Mouse (Mus musculus): Measurements from ENCODE around the gene Cyp2c65. TPM values are rescaled to one million over a fixed set of nuclear protein-coding genes. Genes with fewer than 3 reads are reported as not detected.
"Not testable (repeated sequence)": the region's sequence is repeated elsewhere in the genome, so short reads cannot be mapped to it uniquely, and the experiment has no call there.

Cyp2c65 gene
- polyA plus RNA-seq (2015; fragmentation: Nextera tagmentation; extraction: Ambion mirVana): not detected in 2 replicates

DNA sequence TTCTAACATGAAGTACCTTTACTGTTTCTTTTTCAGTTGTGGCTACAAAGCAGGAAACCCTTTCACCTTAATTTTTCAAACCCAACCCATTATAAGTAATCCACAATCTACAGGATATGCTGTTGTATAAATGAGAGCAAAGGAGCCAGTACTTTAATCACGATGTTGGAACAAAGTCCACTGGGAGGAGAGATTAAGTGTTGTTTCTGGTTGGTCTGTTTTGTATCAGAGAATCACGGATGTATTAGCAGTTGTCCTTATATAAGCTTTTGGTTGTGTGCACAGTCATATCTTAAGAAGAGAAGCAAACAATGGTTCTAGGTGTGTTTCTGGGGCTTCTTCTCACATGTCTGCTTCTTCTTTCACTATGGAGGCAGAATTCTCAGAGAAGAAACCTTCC is at the start of gene Cyp2c65:
Gene Cyp2c65 (plus strand): TSS at position 297 of the 400 bp plus-strand sequence.
- Histone ChIP-seq H3K4me2 (replicated peaks) (no peak within 1 kb of the TSS), H3K36me3 (no peaks in the 10 kb centered on the region)

GRCm38 (mm10) chr19:39057928-39058327 is 2.9 kb upstream of the Cyp2c65 start:
- H3K27ac ChIP-seq: no peak overlapping the region
- H3K36me3 ChIP-seq: no peaks in the 10 kb centered on the region
- H3K4me1 ChIP-seq: no peaks in the 10 kb centered on the region
- no peaks in the 10 kb centered on the region; the same call in 1 of the 2 replicates for H3K9me3 ChIP-seq
- WGBS: 93% methylated on average over 1 of the region's 1 CpGs
- H3K9ac ChIP-seq: no peak overlapping the region
- no peak overlapping the region for H3K4me3 ChIP-seq
- no peak overlapping the region for H3K4me2 ChIP-seq (replicated peaks)
- H3K27me3 ChIP-seq: no peaks in the 10 kb centered on the region
- ATAC-seq (ENCODE audit: low FRiP score, low read depth): no peak

More for the DNA sequence above, at the start of gene Cyp2c65:
- Histone ChIP-seq H3K9ac (no peak within 1 kb of the TSS), H3K4me3 (no peak within 1 kb of the TSS), H3K4me1 (no peaks in the 10 kb centered on the region), H3K27me3 (no peaks in the 10 kb centered on the region), H3K9me3 (no peaks in the 10 kb centered on the region), H3K27ac (no peak within 1 kb of the TSS)
- ATAC-seq (ENCODE audit: low FRiP score, low read depth): no peak
- WGBS: 64% methylated on average over 2 of the region's 2 CpGs

GRCm38 (mm10) chr19:39098779-39099178 is 38.0 kb downstream of the Cyp2c65 start:
- not testable (repeated sequence) for H3K27ac ChIP-seq; ATAC-seq (ENCODE audit: low FRiP score, low read depth); H3K9ac ChIP-seq; H3K4me2 ChIP-seq (replicated peaks); H3K4me3 ChIP-seq; H3K36me3 ChIP-seq; H3K4me1 ChIP-seq; H3K27me3 ChIP-seq
- WGBS: 68% methylated on average over 2 of the region's 2 CpGs
- H3K9me3 ChIP-seq: peaks cover 18% of the 10 kb centered on the region

DNA sequence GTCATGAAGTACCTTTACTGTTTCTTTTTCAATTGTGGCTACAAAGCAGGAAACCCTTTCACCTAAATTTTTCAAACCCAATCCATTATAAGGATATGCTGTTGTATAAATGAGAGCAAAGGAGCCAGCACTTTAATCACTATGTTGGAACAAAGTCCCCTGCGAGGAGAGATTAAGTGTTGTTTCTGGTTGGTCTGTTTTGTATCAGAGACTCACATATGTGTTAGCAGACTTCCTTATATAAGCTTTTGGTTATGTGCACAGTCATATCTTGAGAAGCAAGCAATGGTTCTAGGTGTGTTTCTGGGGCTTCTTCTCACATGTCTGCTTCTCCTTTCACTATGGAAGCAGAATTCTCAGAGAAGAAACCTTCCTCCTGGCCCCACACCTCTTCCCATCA is 52.8 kb downstream of the Cyp2c65 start, which contains the start of gene Cyp2c66:
Gene Cyp2c66 (plus strand): TSS at position 255 of the 400 bp plus-strand sequence.
- Histone ChIP-seq H3K27ac (no peak within 1 kb of the TSS), H3K4me3 (no peak within 1 kb of the TSS), H3K4me2 (replicated peaks) (no peak within 1 kb of the TSS), H3K27me3 (no peaks in the 10 kb centered on the region), H3K4me1 (no peaks in the 10 kb centered on the region), H3K9me3 (peaks cover 7% of the 10 kb centered on the region; the same call in 1 of the 2 replicates), H3K9ac (no peak within 1 kb of the TSS), H3K36me3 (no peaks in the 10 kb centered on the region)
- 77% methylated on average over 1 of the region's 1 CpGs for WGBS
- no peak for ATAC-seq (ENCODE audit: low FRiP score, low read depth)

Other genes with a start within 250 kb of the Cyp2c65 start
- gene Noc3l, start 241.8 kb upstream of the Cyp2c65 start, polyA plus RNA-seq (2015; fragmentation: Nextera tagmentation; extraction: Ambion mirVana): 8.4 and 8.9 TPM in 2 replicates
- 3.1 and 3.3 TPM in 2 replicates for gene Tbc1d12, start 224.4 kb upstream of the Cyp2c65 start, polyA plus RNA-seq (2015; fragmentation: Nextera tagmentation; extraction: Ambion mirVana)
- 46.5 and 47.4 TPM in 2 replicates for gene Hells, start 130.1 kb upstream of the Cyp2c65 start, polyA plus RNA-seq (2015; fragmentation: Nextera tagmentation; extraction: Ambion mirVana)
- not detected in 2 replicates for gene Cyp2c55, start 54.0 kb upstream of the Cyp2c65 start, polyA plus RNA-seq (2015; fragmentation: Nextera tagmentation; extraction: Ambion mirVana)
- not detected in 2 replicates for gene Cyp2c66, start 52.9 kb downstream of the Cyp2c65 start, polyA plus RNA-seq (2015; fragmentation: Nextera tagmentation; extraction: Ambion mirVana)
- gene Cyp2c29, start 208.4 kb downstream of the Cyp2c65 start, polyA plus RNA-seq (2015; fragmentation: Nextera tagmentation; extraction: Ambion mirVana): not detected in 2 replicates